Mouse (Mus musculus): ENCODE measurements around the gene Ptpre.
A peak's percentile ranks its signal among the peaks of the same experiment; 100 is the strongest.

Gene Ptpre

DNA sequence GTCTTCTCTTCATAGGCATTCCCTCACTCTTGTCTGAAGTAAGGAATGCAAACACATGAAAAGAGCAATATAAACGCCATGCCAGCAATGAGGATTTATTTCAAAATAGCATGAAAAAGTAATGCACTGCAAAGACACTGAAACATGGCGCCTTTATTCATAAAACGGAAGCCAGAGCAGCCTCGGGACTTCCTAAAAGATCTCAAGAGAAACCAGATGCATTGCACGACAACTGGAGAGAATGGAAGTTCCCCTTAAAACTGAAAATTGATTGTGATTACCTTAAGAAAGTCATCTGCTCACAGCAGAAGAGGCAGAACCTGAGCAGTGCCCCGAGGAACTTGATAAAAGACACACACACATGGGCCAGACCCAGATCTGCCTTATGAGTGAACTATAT, 168.5 kb downstream of the Ptpre start:
- no peaks in the 10 kb centered on the region for H3K27me3 ChIP-seq (ENCODE audit: insufficient read depth, low read length)
- H3K4me1 ChIP-seq (replicated peaks; ENCODE audit: low read depth, low read length), result no peaks in the 10 kb centered on the region
- H3K4me3 ChIP-seq (replicated peaks; ENCODE audit: low read length), result no peak overlapping the region
- TF ChIP-seq CTCF (conservative IDR thresholded peaks at IDR 0.05; ENCODE audit: low read length) (no peak), NANOG (IDR thresholded peaks at IDR 0.05; ENCODE audit: borderline replicate concordance, low read length) (no peak), POU5F1 (IDR thresholded peaks at IDR 0.05; ENCODE audit: borderline replicate concordance, low read length) (no peak)
- no peaks in the 10 kb centered on the region for H3K9me3 ChIP-seq (ENCODE audit: low read length)
- H3K36me3 ChIP-seq (ENCODE audit: insufficient read depth, low read length), result peaks cover 99% of the 10 kb centered on the region

GRCm38 (mm10) chr7:135710702-135711101, 173.4 kb downstream of the Ptpre start:
- TF ChIP-seq POU5F1 (IDR thresholded peaks at IDR 0.05; ENCODE audit: borderline replicate concordance, low read length), result no peak
- TF ChIP-seq CTCF (conservative IDR thresholded peaks at IDR 0.05; ENCODE audit: low read length), result no peak
- TF ChIP-seq NANOG (IDR thresholded peaks at IDR 0.05; ENCODE audit: borderline replicate concordance, low read length), result no peak
- Histone ChIP-seq H3K4me3 (replicated peaks; ENCODE audit: low read length) (no peak overlapping the region), H3K4me1 (replicated peaks; ENCODE audit: low read depth, low read length) (peaks cover 35% of the 10 kb centered on the region), H3K9me3 (ENCODE audit: low read length) (no peaks in the 10 kb centered on the region), H3K36me3 (ENCODE audit: insufficient read depth, low read length) (peaks cover 69% of the 10 kb centered on the region), H3K27me3 (ENCODE audit: insufficient read depth, low read length) (no peaks in the 10 kb centered on the region)

DNA sequence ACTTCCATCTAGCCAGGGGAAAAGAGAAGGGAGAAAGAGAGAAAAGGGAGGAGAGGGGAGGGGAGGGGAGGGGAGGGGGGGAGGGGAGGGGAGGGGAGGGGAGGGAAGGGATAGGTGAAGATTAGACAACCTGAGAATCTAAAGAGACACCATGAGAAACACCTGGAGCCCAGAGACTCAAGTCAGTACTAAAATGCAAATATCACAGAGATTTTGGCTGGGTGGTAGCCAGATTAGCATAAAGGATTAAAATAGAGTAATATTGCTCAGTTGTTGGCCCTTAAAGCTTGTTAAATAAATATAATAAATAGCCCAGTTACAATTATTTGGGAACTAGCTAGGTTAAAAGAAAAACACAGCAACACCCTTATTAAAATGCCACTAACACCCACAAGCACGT, 175.3 kb downstream of the Ptpre start:
- Histone ChIP-seq H3K27me3 (ENCODE audit: insufficient read depth, low read length) (no peaks in the 10 kb centered on the region), H3K4me1 (replicated peaks; ENCODE audit: low read depth, low read length) (peaks cover 44% of the 10 kb centered on the region), H3K9me3 (ENCODE audit: low read length) (no peaks in the 10 kb centered on the region), H3K36me3 (ENCODE audit: insufficient read depth, low read length) (peaks cover 50% of the 10 kb centered on the region), H3K4me3 (replicated peaks; ENCODE audit: low read length) (no peak overlapping the region)
- TF ChIP-seq CTCF (conservative IDR thresholded peaks at IDR 0.05; ENCODE audit: low read length) (no peak), NANOG (IDR thresholded peaks at IDR 0.05; ENCODE audit: borderline replicate concordance, low read length) (no peak), POU5F1 (IDR thresholded peaks at IDR 0.05; ENCODE audit: borderline replicate concordance, low read length) (no peak)

DNA sequence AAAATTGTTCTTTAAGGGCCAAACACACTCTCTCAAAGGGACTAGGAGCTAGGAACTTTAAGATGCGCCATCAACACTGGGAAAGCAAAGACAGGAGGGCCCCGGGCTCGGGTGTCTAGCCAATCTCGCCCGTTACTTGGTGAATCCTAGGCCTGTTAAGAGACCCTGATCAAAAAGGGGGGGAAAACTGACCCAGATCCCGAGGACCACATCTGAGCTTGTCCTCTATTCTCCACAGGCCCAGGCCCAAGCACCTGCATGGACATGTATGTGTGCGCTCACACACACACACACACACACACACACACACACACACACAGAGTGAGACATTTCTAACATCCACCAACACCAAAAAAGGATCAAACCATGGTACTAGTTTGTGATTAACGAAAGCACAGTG, 176.0 kb downstream of the Ptpre start:
- Histone ChIP-seq H3K36me3 (ENCODE audit: insufficient read depth, low read length) (peaks cover 43% of the 10 kb centered on the region), H3K4me1 (replicated peaks; ENCODE audit: low read depth, low read length) (peaks cover 44% of the 10 kb centered on the region), H3K27me3 (ENCODE audit: insufficient read depth, low read length) (no peaks in the 10 kb centered on the region), H3K4me3 (replicated peaks; ENCODE audit: low read length) (peak overlapping the region; percentile 11; the same call in 1 of the 2 replicates), H3K9me3 (ENCODE audit: low read length) (no peaks in the 10 kb centered on the region)
- TF ChIP-seq POU5F1 (IDR thresholded peaks at IDR 0.05; ENCODE audit: borderline replicate concordance, low read length), result no peak
- TF ChIP-seq CTCF (conservative IDR thresholded peaks at IDR 0.05; ENCODE audit: low read length), result no peak
- no peak for TF ChIP-seq NANOG (IDR thresholded peaks at IDR 0.05; ENCODE audit: borderline replicate concordance, low read length)

DNA sequence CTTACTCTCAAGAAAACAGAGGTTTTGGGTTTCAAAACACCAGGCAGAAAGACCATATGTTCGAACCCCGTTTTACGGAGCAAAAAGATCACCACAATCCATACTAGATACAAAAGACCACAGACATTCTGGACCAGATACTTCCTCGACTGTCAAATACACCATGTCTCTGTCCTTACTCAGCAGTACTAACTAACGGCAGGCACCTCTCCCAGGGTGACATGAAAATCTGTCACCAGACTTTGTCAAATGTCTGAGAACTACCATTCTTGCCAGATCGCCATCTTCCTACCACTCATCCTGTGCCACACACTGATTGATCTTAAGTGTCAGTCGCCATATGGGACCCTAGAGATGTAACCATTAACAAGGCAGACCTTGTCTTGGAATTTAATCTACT, 177.9 kb downstream of the Ptpre start:
- no peak for TF ChIP-seq CTCF (conservative IDR thresholded peaks at IDR 0.05; ENCODE audit: low read length)
- no peak for TF ChIP-seq NANOG (IDR thresholded peaks at IDR 0.05; ENCODE audit: borderline replicate concordance, low read length)
- no peak for TF ChIP-seq POU5F1 (IDR thresholded peaks at IDR 0.05; ENCODE audit: borderline replicate concordance, low read length)
- Histone ChIP-seq H3K27me3 (ENCODE audit: insufficient read depth, low read length) (no peaks in the 10 kb centered on the region), H3K9me3 (ENCODE audit: low read length) (no peaks in the 10 kb centered on the region)

DNA sequence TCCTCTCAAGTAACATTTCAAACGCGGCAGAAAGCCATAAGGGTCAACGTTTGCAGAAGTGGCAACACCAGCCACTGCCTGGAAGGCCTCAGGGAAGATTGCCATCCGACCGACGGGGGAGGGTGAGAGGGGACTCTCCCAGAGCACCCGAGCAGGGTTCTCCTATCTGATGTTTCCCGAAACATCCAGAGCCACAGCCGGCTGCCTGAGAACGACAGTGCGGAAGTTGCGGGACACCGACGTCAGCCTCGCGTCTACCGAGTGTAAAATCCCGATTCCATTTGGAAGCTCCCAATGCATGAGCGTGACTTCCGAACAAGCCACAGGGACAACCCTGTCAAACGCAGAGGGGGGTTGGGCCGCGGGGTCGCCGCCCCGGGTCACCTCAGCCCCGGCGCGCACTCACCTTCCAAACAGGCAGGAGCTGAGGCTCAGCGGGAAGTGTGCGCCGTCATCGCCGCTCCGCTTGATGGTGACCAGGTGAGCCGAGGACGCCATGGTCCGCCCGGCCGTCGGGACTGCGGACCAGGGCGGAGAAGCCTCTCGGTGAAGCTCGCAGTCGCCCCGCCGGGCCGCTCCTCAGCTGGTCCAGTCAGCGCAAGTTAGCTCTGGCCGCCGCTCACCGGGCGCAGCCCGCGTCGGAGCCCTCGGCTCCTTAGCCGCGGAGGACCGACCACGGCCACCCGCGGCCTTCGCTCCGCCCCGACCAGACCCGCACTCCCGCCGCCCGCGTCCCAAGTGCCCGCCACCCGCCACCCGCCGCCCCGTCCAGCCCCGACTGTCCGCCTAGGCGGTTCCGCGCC, 178.6 kb downstream of the Ptpre start, which contains the start of gene Mki67:
TSS of gene Mki67 (minus strand) at position 720 of the 803 bp plus-strand sequence.
- peaks cover 46% of the 10 kb centered on the region for H3K4me1 ChIP-seq (replicated peaks; ENCODE audit: low read depth, low read length)
- peak within 1 kb of the TSS; percentile 94 for H3K4me3 ChIP-seq (replicated peaks; ENCODE audit: low read length)
- H3K36me3 ChIP-seq (ENCODE audit: insufficient read depth, low read length), result peaks cover 17% of the 10 kb centered on the region
- no peak for TF ChIP-seq NANOG (IDR thresholded peaks at IDR 0.05; ENCODE audit: borderline replicate concordance, low read length)
- no peak for TF ChIP-seq CTCF (conservative IDR thresholded peaks at IDR 0.05; ENCODE audit: low read length)
- no peak for TF ChIP-seq POU5F1 (IDR thresholded peaks at IDR 0.05; ENCODE audit: borderline replicate concordance, low read length)
- no peaks in the 10 kb centered on the region for H3K9me3 ChIP-seq (ENCODE audit: low read length)
- no peaks in the 10 kb centered on the region for H3K27me3 ChIP-seq (ENCODE audit: insufficient read depth, low read length)

More for the DNA sequence above, 177.9 kb downstream of the Ptpre start:
- Histone ChIP-seq H3K4me3 (replicated peaks; ENCODE audit: low read length) (peak overlapping the region; percentile 94), H3K4me1 (replicated peaks; ENCODE audit: low read depth, low read length) (peaks cover 46% of the 10 kb centered on the region), H3K36me3 (ENCODE audit: insufficient read depth, low read length) (peaks cover 24% of the 10 kb centered on the region)

DNA sequence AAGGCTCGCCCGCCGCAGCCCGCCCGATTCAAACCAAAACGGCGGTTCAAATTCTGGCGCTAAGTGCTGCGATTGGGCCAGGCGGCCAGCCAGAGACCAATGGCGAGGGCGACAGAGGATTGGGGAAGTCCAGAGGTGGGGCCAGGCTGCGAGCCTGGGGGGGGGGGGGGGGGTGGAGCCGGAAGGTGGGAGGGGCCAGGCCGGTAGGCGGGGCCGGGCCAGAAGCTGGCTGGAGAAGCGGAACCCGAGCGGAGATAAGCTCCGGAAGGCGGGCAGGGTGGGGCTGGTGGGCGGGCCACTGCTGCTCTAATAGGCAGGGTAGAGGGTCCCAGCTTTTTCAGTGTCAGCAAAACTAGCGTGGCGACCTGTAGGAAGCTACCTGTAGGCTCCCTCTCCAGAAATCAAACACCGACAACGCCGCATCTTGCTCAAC, 179.2 kb downstream of the Ptpre start:
- H3K4me3 ChIP-seq (replicated peaks; ENCODE audit: low read length), result peak overlapping the region; percentile 94
- no peaks in the 10 kb centered on the region for H3K9me3 ChIP-seq (ENCODE audit: low read length)
- H3K4me1 ChIP-seq (replicated peaks; ENCODE audit: low read depth, low read length), result peaks cover 46% of the 10 kb centered on the region
- no peaks in the 10 kb centered on the region for H3K27me3 ChIP-seq (ENCODE audit: insufficient read depth, low read length)
- TF ChIP-seq NANOG (IDR thresholded peaks at IDR 0.05; ENCODE audit: borderline replicate concordance, low read length) (no peak), POU5F1 (IDR thresholded peaks at IDR 0.05; ENCODE audit: borderline replicate concordance, low read length) (no peak), CTCF (conservative IDR thresholded peaks at IDR 0.05; ENCODE audit: low read length) (no peak)
- H3K36me3 ChIP-seq (ENCODE audit: insufficient read depth, low read length), result peaks cover 14% of the 10 kb centered on the region

GRCm38 (mm10) chr7:135716968-135717557, 179.8 kb downstream of the Ptpre start:
- no peaks in the 10 kb centered on the region for H3K9me3 ChIP-seq (ENCODE audit: low read length)
- H3K4me3 ChIP-seq (replicated peaks; ENCODE audit: low read length), result peak overlapping the region; percentile 35
- TF ChIP-seq NANOG (IDR thresholded peaks at IDR 0.05; ENCODE audit: borderline replicate concordance, low read length), result no peak
- no peak for TF ChIP-seq CTCF (conservative IDR thresholded peaks at IDR 0.05; ENCODE audit: low read length)
- peaks cover 43% of the 10 kb centered on the region for H3K4me1 ChIP-seq (replicated peaks; ENCODE audit: low read depth, low read length)
- no peaks in the 10 kb centered on the region for H3K27me3 ChIP-seq (ENCODE audit: insufficient read depth, low read length)
- peaks cover 13% of the 10 kb centered on the region for H3K36me3 ChIP-seq (ENCODE audit: insufficient read depth, low read length)

Data from E14TG2a.4 (cell line).